Mouse (Mus musculus) heart, postnatal 36 days (tissue): Measurements from ENCODE around the gene Rln3. TPM values are rescaled to one million over a fixed set of nuclear protein-coding genes. Genes with fewer than 3 reads are reported as not detected.
"Not testable (repeated sequence)": the region's sequence is repeated elsewhere in the genome, so short reads cannot be mapped to it uniquely, and the experiment has no call there.

Experiments used
- DNase-seq, 2 experiments: peaks; one replicate each; pipeline ENCODE4 v3.0.0; 2021 to 2022
- intact Hi-C: fragments of 180-260 bp; cut with DNase I; formaldehyde crosslinking; loops from one replicate; pipeline ENCODE4 v1.15.1; 2025
- total RNA-seq, 2 experiments: library from RNA; stranded (reverse); gene quantifications; 2 replicates each; pipeline ENCODE4 v1.2.3; 2021

The Rln3 gene
- total RNA-seq, 2 experiments from 2014 or later = not detected

- DNase-seq = peak; percentile 51 to 67
- intact Hi-C loops = no loop called here
Observed at GRCm38 (mm10) chr8:84024171-84024570, 20.6 kb downstream of the Rln3 start.

- intact Hi-C loops = no loop called here
- no peak for DNase-seq
Observed at GRCm38 (mm10) chr8:84023631-84024030, 21.2 kb downstream of the Rln3 start.

GRCm38 (mm10) chr8:84023085-84023484 is 21.7 kb downstream of the Rln3 start:
- intact Hi-C loops = no loop called here
- peak; percentile 70 to 72 for DNase-seq

- no peak for DNase-seq
- intact Hi-C loops = no loop called here
Observed at GRCm38 (mm10) chr8:84021569-84021968, 23.2 kb downstream of the Rln3 start.

- intact Hi-C loops = no loop called here
- no peak for DNase-seq
Observed at GRCm38 (mm10) chr8:84021096-84021495, 23.7 kb downstream of the Rln3 start, which contains the start of gene Palm3. Gene Palm3 (plus strand): TSS chr8:84021471.

GRCm38 (mm10) chr8:84019738-84020137 is 25.1 kb downstream of the Rln3 start:
- intact Hi-C loops = no loop called here
- DNase-seq = no peak

GRCm38 (mm10) chr8:84015833-84016232 is 29.0 kb downstream of the Rln3 start:
- intact Hi-C loops = no loop called here
- DNase-seq = no peak

- peak in 1 of 2 experiments; percentile 36 for DNase-seq
- intact Hi-C loops = loop anchor here (5.0 kb wide), 1 partner anchor 345 kb away; no protein-coding TSS in a partner anchor
Observed at GRCm38 (mm10) chr8:84012499-84013165, 32.2 kb downstream of the Rln3 start.

GRCm38 (mm10) chr8:84011705-84012498 is 32.9 kb downstream of the Rln3 start, which contains the start of gene 2210011C24Rik:
Gene 2210011C24Rik (minus strand): TSS chr8:84012171.
- DNase-seq = peak in 1 of 2 experiments; percentile 21
- intact Hi-C loops = loop anchor here (5.0 kb wide), 1 partner anchor 345 kb away; no protein-coding TSS in a partner anchor

- intact Hi-C loops = loop anchor here (5.0 kb wide), 1 partner anchor 346 kb away; no protein-coding TSS in a partner anchor
- peak; percentile 86 to 87 for DNase-seq
Observed at GRCm38 (mm10) chr8:84010625-84011611, 33.9 kb downstream of the Rln3 start.

- intact Hi-C loops = loop anchor here (5.0 kb wide), 1 partner anchor 347 kb away; no protein-coding TSS in a partner anchor
Observed at GRCm38 (mm10) chr8:84009876-84010275, 34.9 kb downstream of the Rln3 start.

GRCm38 (mm10) chr8:84008362-84008761 is 36.4 kb downstream of the Rln3 start:
- no peak for DNase-seq
- intact Hi-C loops = no loop called here

More at GRCm38 (mm10) chr8:84009876-84010275, 34.9 kb downstream of the Rln3 start:
- DNase-seq = peak; percentile 90 to 92

GRCm38 (mm10) chr8:84005502-84005901 is 39.3 kb downstream of the Rln3 start:
- not testable (repeated sequence) for DNase-seq
- intact Hi-C loops = loop anchor here (2.0 kb wide), 1 partner anchor 61 kb away; the partner anchor contains the start of gene Rfx1

GRCm38 (mm10) chr8:84004533-84005201 is 40.1 kb downstream of the Rln3 start:
- intact Hi-C loops = loop anchor here (2.0 kb wide), 1 partner anchor 62 kb away; the partner anchor contains the start of gene Rfx1
- DNase-seq = peak; percentile 93 to 94

- intact Hi-C loops = loop anchor here (2.0 kb wide), 1 partner anchor 63 kb away; the partner anchor contains the start of gene Rfx1
- DNase-seq = no peak
Observed at GRCm38 (mm10) chr8:84003612-84004246, 41.1 kb downstream of the Rln3 start.

GRCm38 (mm10) chr8:84002957-84003611 is 41.7 kb downstream of the Rln3 start:
- intact Hi-C loops = no loop called here
- no peak for DNase-seq

- DNase-seq = no peak
- intact Hi-C loops = no loop called here
Observed at GRCm38 (mm10) chr8:84001281-84002000, 43.4 kb downstream of the Rln3 start, which contains the start of gene 1700067K01Rik. Gene 1700067K01Rik (plus strand): TSS chr8:84001502.
